Mouse (Mus musculus) heart, embryonic 12.5 days (tissue): ENCODE measurements at regions not wholly inside any gene's neighbourhood (a gene's known extent, or its start where the extent isn't known, plus 50 kb on each side); places are given as distances from the start of the nearest gene placed in this dataset.

Experiments
- ATAC-seq: fragments of 200-750 bp; cut with Nextera tagmentation; 2 replicates; pipeline ENCODE4 v1.8.0; 2017; ENCODE audit warnings: moderate TSS enrichment, moderate library complexity; ENCODE audit not compliant: insufficient number of reproducible peaks, low FRiP score
- H3K27ac ChIP-seq: fragments of 300-500 bp; sonication (generic); 2 replicates; pipeline ENCODE4 v1.5.1; 2016; ENCODE audit warnings: mild to moderate bottlenecking, moderate library complexity; ENCODE audit not compliant: poor library complexity, severe bottlenecking
- H3K27me3 ChIP-seq: fragments of 300-500 bp; sonication (generic); replicated peaks from 2 replicates; pipeline ENCODE4 v1.6.1; 2016; ENCODE audit warnings: mild to moderate bottlenecking, moderate library complexity
- H3K36me3 ChIP-seq: fragments of 300-500 bp; sonication (generic); 2 replicates; pipeline ENCODE4 v1.6.1; 2016; ENCODE audit warnings: mild to moderate bottlenecking, moderate library complexity
- H3K4me1 ChIP-seq: fragments of 300-500 bp; sonication (generic); replicated peaks from 2 replicates; pipeline ENCODE4 v1.6.1; 2016; ENCODE audit warnings: mild to moderate bottlenecking
- H3K4me2 ChIP-seq: fragments of 300-500 bp; sonication (generic); 2 replicates; pipeline ENCODE4 v1.6.1; 2016; ENCODE audit warnings: mild to moderate bottlenecking, moderate library complexity
- H3K4me3 ChIP-seq: fragments of 300-500 bp; sonication (generic); 2 replicates; pipeline ENCODE4 v1.5.1; 2016; ENCODE audit warnings: mild to moderate bottlenecking
- H3K9ac ChIP-seq: fragments of 300-500 bp; sonication (generic); 2 replicates; pipeline ENCODE4 v1.6.1; 2016; ENCODE audit warnings: mild to moderate bottlenecking, moderate library complexity
- H3K9me3 ChIP-seq: fragments of 300-500 bp; sonication (generic); replicated peaks from 2 replicates; pipeline ENCODE4 v1.6.1; 2016; ENCODE audit warnings: mild to moderate bottlenecking, moderate library complexity
- WGBS: fragments of 180-500 bp; shearing (Covaris S2); methylation state at CpG from one replicate; pipeline ENCODE4 v1.1.7; 2016; 5-methylcytosine and 5-hydroxymethylcytosine counted together

- no peaks in the 10 kb centered on the region for H3K36me3 ChIP-seq
- 86% methylated on average over 7 of the region's 7 CpGs for WGBS
- H3K4me1 ChIP-seq, result peaks cover 22% of the 10 kb centered on the region
- H3K9me3 ChIP-seq, result peaks cover 5% of the 10 kb centered on the region; the same call in 1 of the 2 replicates
- H3K27me3 ChIP-seq, result no peaks in the 10 kb centered on the region
- no peak overlapping the region for H3K4me3 ChIP-seq
- ATAC-seq, result no peak
- H3K4me2 ChIP-seq, result no peak overlapping the region
- no peak overlapping the region for H3K27ac ChIP-seq
- no peak overlapping the region for H3K9ac ChIP-seq
Observed at GRCm38 (mm10) chr13:51276601-51277000, 105.8 kb downstream of the Nxnl2 start.

- H3K9ac ChIP-seq, result no peak overlapping the region
- H3K4me1 ChIP-seq, result peaks cover 22% of the 10 kb centered on the region
- ATAC-seq, result no peak
- no peaks in the 10 kb centered on the region for H3K36me3 ChIP-seq
- H3K9me3 ChIP-seq, result no peaks in the 10 kb centered on the region
- H3K4me2 ChIP-seq, result no peak overlapping the region
- H3K27ac ChIP-seq, result no peak overlapping the region
- WGBS, result 70% methylated on average over 10 of the region's 10 CpGs
- H3K4me3 ChIP-seq, result no peak overlapping the region
- H3K27me3 ChIP-seq, result no peaks in the 10 kb centered on the region
Observed at GRCm38 (mm10) chr13:51277515-51277914, 106.7 kb downstream of the Nxnl2 start.

GRCm38 (mm10) chr13:51279642-51280387, 109.0 kb downstream of the Nxnl2 start:
- H3K27me3 ChIP-seq, result no peaks in the 10 kb centered on the region
- H3K9me3 ChIP-seq, result no peaks in the 10 kb centered on the region
- H3K4me2 ChIP-seq, result peak overlapping the region; percentile 15; the same call in 1 of the 2 replicates
- H3K27ac ChIP-seq, result peak overlapping the region; percentile 64
- 22% methylated on average over 8 of the region's 8 CpGs for WGBS
- peaks cover 19% of the 10 kb centered on the region for H3K4me1 ChIP-seq
- H3K36me3 ChIP-seq, result no peaks in the 10 kb centered on the region
- peak; percentile 73 for ATAC-seq
- H3K4me3 ChIP-seq, result no peak overlapping the region
- no peak overlapping the region for H3K9ac ChIP-seq

- Histone ChIP-seq H3K9ac (no peak overlapping the region), H3K27ac (peak overlapping the region; percentile 61), H3K9me3 (no peaks in the 10 kb centered on the region), H3K4me3 (no peak overlapping the region), H3K4me1 (peaks cover 18% of the 10 kb centered on the region), H3K27me3 (no peaks in the 10 kb centered on the region), H3K36me3 (no peaks in the 10 kb centered on the region), H3K4me2 (peak overlapping the region; percentile 15; the same call in 1 of the 2 replicates)
- 59% methylated on average over 8 of the region's 8 CpGs for WGBS
- ATAC-seq, result peak; percentile 23; the same call in 1 of the 2 replicates
Observed at GRCm38 (mm10) chr13:51280388-51280753, 109.5 kb downstream of the Nxnl2 start.

GRCm38 (mm10) chr13:51284679-51285078, 113.9 kb downstream of the Nxnl2 start:
- Histone ChIP-seq H3K9me3 (peaks cover 3% of the 10 kb centered on the region; the same call in 1 of the 2 replicates), H3K4me3 (no peak overlapping the region), H3K4me2 (no peak overlapping the region), H3K27ac (no peak overlapping the region), H3K27me3 (no peaks in the 10 kb centered on the region), H3K9ac (no peak overlapping the region), H3K36me3 (no peaks in the 10 kb centered on the region), H3K4me1 (peaks cover 12% of the 10 kb centered on the region)
- ATAC-seq, result no peak

GRCm38 (mm10) chr13:51289442-51289841, 118.6 kb downstream of the Nxnl2 start:
- Histone ChIP-seq H3K4me2 (no peak overlapping the region), H3K4me1 (no peaks in the 10 kb centered on the region), H3K36me3 (no peaks in the 10 kb centered on the region), H3K4me3 (no peak overlapping the region), H3K9me3 (peaks cover 3% of the 10 kb centered on the region; the same call in 1 of the 2 replicates), H3K27ac (no peak overlapping the region), H3K27me3 (no peaks in the 10 kb centered on the region), H3K9ac (no peak overlapping the region)
- no peak for ATAC-seq
- 71% methylated on average over 4 of the region's 4 CpGs for WGBS

- no peak overlapping the region for H3K4me2 ChIP-seq
- peaks cover 3% of the 10 kb centered on the region; the same call in 1 of the 2 replicates for H3K9me3 ChIP-seq
- no peak overlapping the region for H3K9ac ChIP-seq
- H3K27me3 ChIP-seq, result no peaks in the 10 kb centered on the region
- H3K27ac ChIP-seq, result no peak overlapping the region
- H3K4me1 ChIP-seq, result peaks cover 2% of the 10 kb centered on the region
- 80% methylated on average over 7 of the region's 7 CpGs for WGBS
- H3K36me3 ChIP-seq, result no peaks in the 10 kb centered on the region
- ATAC-seq, result no peak
- no peak overlapping the region for H3K4me3 ChIP-seq
Observed at GRCm38 (mm10) chr13:51290021-51290424, 118.4 kb upstream of the S1pr3 start.

GRCm38 (mm10) chr13:51290926-51291325, 117.5 kb upstream of the S1pr3 start:
- peaks cover 3% of the 10 kb centered on the region; the same call in 1 of the 2 replicates for H3K9me3 ChIP-seq
- H3K36me3 ChIP-seq, result no peaks in the 10 kb centered on the region
- H3K27ac ChIP-seq, result no peak overlapping the region
- peaks cover 11% of the 10 kb centered on the region for H3K4me1 ChIP-seq
- no peaks in the 10 kb centered on the region for H3K27me3 ChIP-seq
- H3K9ac ChIP-seq, result no peak overlapping the region
- H3K4me3 ChIP-seq, result no peak overlapping the region
- no peak for ATAC-seq
- WGBS, result 86% methylated on average over 6 of the region's 6 CpGs
- H3K4me2 ChIP-seq, result no peak overlapping the region

GRCm38 (mm10) chr13:51293047-51293446, 115.4 kb upstream of the S1pr3 start:
- 71% methylated on average over 4 of the region's 4 CpGs for WGBS
- H3K9me3 ChIP-seq, result peaks cover 3% of the 10 kb centered on the region; the same call in 1 of the 2 replicates
- H3K27ac ChIP-seq, result no peak overlapping the region
- no peaks in the 10 kb centered on the region for H3K27me3 ChIP-seq
- peaks cover 24% of the 10 kb centered on the region for H3K4me1 ChIP-seq
- H3K36me3 ChIP-seq, result no peaks in the 10 kb centered on the region
- H3K4me3 ChIP-seq, result no peak overlapping the region
- no peak for ATAC-seq
- H3K4me2 ChIP-seq, result no peak overlapping the region
- no peak overlapping the region for H3K9ac ChIP-seq

- 0 out of 2 replicates have a peak, but pooled peaks have one; percentile 27 for ATAC-seq
- H3K36me3 ChIP-seq, result no peaks in the 10 kb centered on the region
- 44% methylated on average over 3 of the region's 3 CpGs for WGBS
Observed at GRCm38 (mm10) chr13:51295872-51296271, 112.6 kb upstream of the S1pr3 start.

GRCm38 (mm10) chr13:51297231-51297880, 111.1 kb upstream of the S1pr3 start:
- H3K27me3 ChIP-seq, result no peaks in the 10 kb centered on the region
- H3K4me2 ChIP-seq, result no peak overlapping the region
- peaks cover 33% of the 10 kb centered on the region for H3K4me1 ChIP-seq
- ATAC-seq, result no peak
- H3K9ac ChIP-seq, result no peak overlapping the region
- no peak overlapping the region for H3K4me3 ChIP-seq
- H3K27ac ChIP-seq, result no peak overlapping the region
- H3K9me3 ChIP-seq, result peaks cover 4% of the 10 kb centered on the region; the same call in 1 of the 2 replicates
- H3K36me3 ChIP-seq, result no peaks in the 10 kb centered on the region
- WGBS, result 84% methylated on average over 13 of the region's 13 CpGs

More at GRCm38 (mm10) chr13:51295872-51296271, 112.6 kb upstream of the S1pr3 start:
- no peak overlapping the region for H3K9ac ChIP-seq
- H3K4me2 ChIP-seq, result no peak overlapping the region
- H3K9me3 ChIP-seq, result peaks cover under 1% of the 10 kb centered on the region; the same call in 1 of the 2 replicates
- no peak overlapping the region for H3K4me3 ChIP-seq
- H3K27me3 ChIP-seq, result no peaks in the 10 kb centered on the region
- H3K4me1 ChIP-seq, result peaks cover 33% of the 10 kb centered on the region
- no peak overlapping the region for H3K27ac ChIP-seq
